Mouse (Mus musculus) midbrain, postnatal 0 days (tissue): ENCODE results near the gene Gm44511. TPM values are rescaled to one million over a fixed set of nuclear protein-coding genes. Genes with fewer than 3 reads are reported as not detected.
"Not testable (repeated sequence)": the region's sequence is repeated elsewhere in the genome, so short reads cannot be mapped to it uniquely, and the experiment has no call there.

Experiments used
- ATAC-seq: fragments of 200-750 bp; cut with Nextera tagmentation; 2 replicates; pipeline ENCODE4 v1.8.0; 2017; ENCODE audit warnings: moderate number of reproducible peaks, mild to moderate bottlenecking, moderate TSS enrichment, moderate library complexity; ENCODE audit not compliant: low FRiP score
- DNase-seq: peaks from one replicate; pipeline ENCODE4 v3.0.0-alpha.2; 2015; ENCODE audit warnings: low spot score
- H3K27ac ChIP-seq: fragments of 300-500 bp; sonication (generic); 2 replicates; pipeline ENCODE4 v1.5.1; 2014; ENCODE audit warnings: low read depth, mild to moderate bottlenecking, low read length, mixed read lengths
- H3K27me3 ChIP-seq: fragments of 300-500 bp; sonication (generic); 2 replicates; pipeline ENCODE4 v1.6.1; 2014; ENCODE audit warnings: low read length, control low read depth, mixed read lengths; ENCODE audit not compliant: insufficient read depth
- H3K36me3 ChIP-seq: fragments of 300-500 bp; sonication (generic); 2 replicates; pipeline ENCODE4 v1.6.1; 2014; ENCODE audit warnings: low read length, control low read depth, mixed read lengths; ENCODE audit not compliant: insufficient read depth
- H3K4me1 ChIP-seq: fragments of 300-500 bp; sonication (generic); 2 replicates; pipeline ENCODE4 v1.6.1; 2014; ENCODE audit warnings: mild to moderate bottlenecking, control low read depth, antibody characterized with exemption, low read length, mixed read lengths; ENCODE audit not compliant: insufficient read depth
- H3K4me2 ChIP-seq: fragments of 300-500 bp; sonication (generic); 2 replicates; pipeline ENCODE4 v1.6.1; 2014; ENCODE audit warnings: low read depth, mild to moderate bottlenecking, low read length, mixed read lengths; ENCODE audit not compliant: poor library complexity, severe bottlenecking
- H3K4me3 ChIP-seq: fragments of 300-500 bp; sonication (generic); 2 replicates; pipeline ENCODE4 v1.5.1; 2014; ENCODE audit warnings: low read depth, mild to moderate bottlenecking, low read length, moderate library complexity
- H3K9ac ChIP-seq: fragments of 300-500 bp; sonication (generic); replicated peaks from 2 replicates; pipeline ENCODE4 v1.6.1; 2014; ENCODE audit warnings: mild to moderate bottlenecking, low read length, moderate library complexity, mixed read lengths; ENCODE audit not compliant: poor library complexity, severe bottlenecking
- H3K9me3 ChIP-seq: fragments of 300-500 bp; sonication (generic); 2 replicates; pipeline ENCODE4 v1.6.1; 2016; ENCODE audit warnings: low read length, control low read depth
- CTCF ChIP-seq: IDR thresholded peaks from 2 replicates; pipeline ENCODE4 v1.5.1; 2016; ENCODE audit warnings: antibody characterized with exemption, mild to moderate bottlenecking
- WGBS: fragments of 180-500 bp; shearing (Covaris S2); extraction: QIAGEN DNeasy Blood & Tissue Kit; methylation state at CpG from one replicate; pipeline ENCODE4 v1.1.7; 2014; 5-methylcytosine and 5-hydroxymethylcytosine counted together
- polyA plus RNA-seq: library from polyadenylated mRNA; unstranded; fragments of >200 nt; fragmentation: Nextera tagmentation; extraction: Ambion mirVana; gene quantifications from 2 replicates; pipeline ENCODE4 v1.2.1, GENCODE M21; 2015
- total RNA-seq: library from RNA; depleted of rRNA; stranded (reverse); fragments of >200 nt; gene quantifications from 2 replicates; pipeline ENCODE4 v1.2.3, GENCODE M21; 2014

The Gm44511 gene
- total and polyA plus RNA-seq, 2 experiments from 2014 or later: not detected

DNA sequence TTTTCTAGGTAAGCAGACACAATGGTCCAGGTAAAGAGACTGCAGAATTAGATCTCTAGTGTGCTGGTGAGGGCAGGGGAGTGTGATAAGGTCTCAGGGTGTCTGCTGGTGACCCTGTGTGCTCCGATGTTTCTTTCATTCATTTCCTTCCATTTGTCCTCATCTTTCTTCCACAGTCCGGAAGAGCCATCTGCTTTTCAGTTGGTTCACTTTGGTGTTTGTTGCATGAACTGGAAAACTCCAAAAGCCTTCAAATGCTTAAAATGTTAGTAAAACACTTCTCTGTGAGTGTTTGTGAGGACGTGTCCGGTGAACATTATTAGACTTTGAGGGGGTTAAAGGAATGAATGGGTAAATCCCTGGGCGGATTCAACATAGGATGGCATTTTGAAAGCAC, 65.0 kb downstream of the Gm44511 start:
- Histone ChIP-seq H3K4me2 (peak overlapping the region; percentile 44), H3K27ac (peak overlapping the region; percentile 90), H3K36me3 (no peaks in the 10 kb centered on the region), H3K9ac (peak overlapping the region; percentile 72; the same call in 1 of the 2 replicates), H3K4me1 (no peaks in the 10 kb centered on the region), H3K9me3 (no peaks in the 10 kb centered on the region), H3K4me3 (peak overlapping the region; percentile 60), H3K27me3 (no peaks in the 10 kb centered on the region)
- TF ChIP-seq CTCF: no peak; the same call in 1 of the 2 replicates
- no peak for ATAC-seq
- WGBS: 42% methylated on average over 5 of the region's 5 CpGs
- no peak for DNase-seq

DNA sequence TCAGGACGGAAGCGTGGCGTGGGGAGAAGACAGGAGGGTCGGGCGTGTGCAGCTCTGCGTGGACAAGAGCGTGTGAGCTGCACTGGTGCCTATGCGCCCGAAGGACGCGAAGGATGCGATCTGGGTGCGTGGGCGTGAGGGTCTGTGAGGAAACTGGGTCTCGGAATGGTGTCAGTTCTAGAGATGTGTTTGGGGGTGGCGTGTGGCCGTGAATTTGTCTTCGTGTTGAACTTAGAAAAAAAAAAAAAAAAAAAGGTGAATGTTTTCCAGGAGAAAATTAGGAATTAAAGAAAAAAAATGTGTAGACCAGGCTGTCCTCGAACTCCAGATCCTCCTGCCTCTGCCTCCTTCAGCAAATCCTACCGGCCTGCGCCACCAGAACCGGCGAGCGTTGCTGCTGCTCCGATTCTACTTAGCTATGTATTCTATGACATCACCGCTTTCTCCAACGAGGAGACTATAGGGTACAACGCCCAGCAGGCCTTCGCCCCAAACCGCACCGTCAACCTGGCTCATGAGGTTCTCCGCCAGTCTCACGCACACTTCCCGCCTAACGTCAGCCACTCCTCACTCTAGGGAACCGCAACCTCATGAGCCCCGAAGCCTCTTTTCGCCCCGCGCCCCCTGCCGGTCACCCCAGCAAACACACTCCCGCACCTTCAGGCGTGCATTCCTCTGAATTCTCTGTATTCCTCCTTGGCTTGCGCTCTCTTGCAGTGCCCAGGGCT, 65.5 kb downstream of the Gm44511 start:
- not testable (repeated sequence) for H3K27me3 ChIP-seq, H3K9me3 ChIP-seq, H3K36me3 ChIP-seq, H3K4me1 ChIP-seq
- under 1% methylated on average over 44 of the region's 44 CpGs for whole genome bisulfite sequencing
- H3K27ac ChIP-seq: peak overlapping the region; percentile 90
- ATAC-seq (peak; percentile 77), DNase-seq (peak; percentile 85)
- H3K4me2 ChIP-seq: peak overlapping the region; percentile 44
- peak overlapping the region; percentile 60 for H3K4me3 ChIP-seq
- peak overlapping the region; percentile 72 for H3K9ac ChIP-seq
- TF ChIP-seq CTCF: peak; percentile 87

DNA sequence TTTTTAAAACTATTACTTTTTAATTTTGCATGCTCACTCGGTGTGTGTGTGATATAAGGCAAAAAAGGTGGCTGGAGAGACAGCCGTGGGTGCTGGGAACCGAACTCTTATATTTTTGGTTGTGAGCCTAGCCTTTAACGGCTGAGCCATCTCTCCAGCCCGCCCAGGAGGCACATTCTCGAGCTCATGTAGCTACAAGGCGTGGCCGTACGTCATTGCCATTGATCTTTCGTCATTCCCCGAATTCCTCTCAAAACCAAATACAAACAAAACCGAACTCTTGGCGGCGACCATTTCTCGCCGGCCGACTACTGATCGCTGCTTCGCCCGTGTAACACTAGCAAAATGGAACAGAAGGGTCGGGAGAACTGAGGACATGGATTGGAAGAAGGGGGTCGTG, 66.1 kb downstream of the Gm44511 start:
- H3K36me3 ChIP-seq, H3K9me3 ChIP-seq, H3K27me3 ChIP-seq, H3K4me1 ChIP-seq: not testable (repeated sequence)
- Histone ChIP-seq H3K9ac (peak overlapping the region; percentile 72), H3K4me2 (peak overlapping the region; percentile 26; the same call in 1 of the 2 replicates), H3K27ac (peak overlapping the region; percentile 90), H3K4me3 (peak overlapping the region; percentile 60)
- peak; percentile 57 for ATAC-seq
- WGBS: under 1% methylated on average over 22 of the region's 22 CpGs
- DNase-seq: peak; percentile 83

DNA sequence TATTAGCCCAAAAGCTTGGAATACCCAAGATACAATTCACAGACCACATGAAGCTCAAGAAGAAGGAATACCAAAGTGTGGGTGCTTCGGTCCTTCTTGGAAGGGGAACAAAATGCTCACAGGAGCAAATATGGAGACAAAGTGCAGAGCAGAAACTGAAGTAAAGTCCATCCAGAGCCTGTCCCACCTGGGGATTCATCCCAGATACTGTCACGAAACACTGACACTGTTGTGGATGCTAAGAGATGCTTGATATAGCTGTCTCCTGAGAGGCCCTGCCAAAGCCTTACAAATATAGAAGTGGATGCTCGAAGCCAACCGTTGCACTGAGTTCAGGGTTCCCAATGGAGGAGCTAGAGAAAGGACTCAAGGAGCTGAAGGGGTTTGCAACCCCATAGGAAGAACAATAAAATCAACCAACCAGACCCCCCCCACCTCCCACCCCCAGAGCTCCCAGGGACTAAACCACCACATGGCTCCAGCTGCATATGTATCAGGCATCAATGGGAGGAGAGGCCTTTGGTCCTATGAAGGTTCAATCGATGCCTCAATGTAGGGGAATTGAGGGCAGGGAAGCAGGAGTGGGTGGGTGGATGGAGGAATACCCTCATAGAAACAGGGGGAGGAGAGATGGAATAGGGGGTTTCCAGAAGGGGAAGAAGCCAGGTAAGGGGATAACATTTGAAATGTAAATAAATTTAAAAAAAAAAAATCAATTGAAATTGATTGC, 66.7 kb downstream of the Gm44511 start:
- H3K4me2 ChIP-seq: no peak overlapping the region

DNA sequence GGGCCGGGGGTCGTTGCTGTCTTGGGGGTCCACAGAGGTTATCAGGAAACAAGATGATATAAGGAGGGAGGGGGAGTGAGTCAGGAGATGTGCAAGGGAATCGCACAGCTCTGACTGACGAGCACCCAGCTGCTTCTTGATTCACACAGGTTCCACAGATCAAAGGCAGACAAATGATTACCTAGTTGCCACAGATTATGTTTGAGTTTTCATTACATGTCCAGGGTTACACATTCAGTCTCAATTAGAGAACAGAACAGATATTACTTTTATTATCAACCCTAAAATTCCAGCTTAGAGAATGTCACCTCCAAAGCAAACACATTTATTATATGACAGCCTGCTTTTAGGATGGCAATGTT, 70.7 kb downstream of the Gm44511 start:
- 57% methylated on average over 4 of the region's 4 CpGs for WGBS
- ATAC-seq, DNase-seq: not testable (repeated sequence)

More for the DNA sequence above, 66.7 kb downstream of the Gm44511 start:
- H3K9me3 ChIP-seq: no peaks in the 10 kb centered on the region
- H3K27ac ChIP-seq: peak overlapping the region; percentile 8; the same call in 1 of the 2 replicates
- H3K9ac ChIP-seq: no peak overlapping the region
- no peaks in the 10 kb centered on the region for H3K36me3 ChIP-seq
- no peak overlapping the region for H3K4me3 ChIP-seq
- H3K4me1 ChIP-seq: no peaks in the 10 kb centered on the region
- DNase-seq (no peak), ATAC-seq (no peak)
- 66% methylated on average over 5 of the region's 5 CpGs for WGBS
- no peak for TF ChIP-seq CTCF
- H3K27me3 ChIP-seq: no peaks in the 10 kb centered on the region

DNA sequence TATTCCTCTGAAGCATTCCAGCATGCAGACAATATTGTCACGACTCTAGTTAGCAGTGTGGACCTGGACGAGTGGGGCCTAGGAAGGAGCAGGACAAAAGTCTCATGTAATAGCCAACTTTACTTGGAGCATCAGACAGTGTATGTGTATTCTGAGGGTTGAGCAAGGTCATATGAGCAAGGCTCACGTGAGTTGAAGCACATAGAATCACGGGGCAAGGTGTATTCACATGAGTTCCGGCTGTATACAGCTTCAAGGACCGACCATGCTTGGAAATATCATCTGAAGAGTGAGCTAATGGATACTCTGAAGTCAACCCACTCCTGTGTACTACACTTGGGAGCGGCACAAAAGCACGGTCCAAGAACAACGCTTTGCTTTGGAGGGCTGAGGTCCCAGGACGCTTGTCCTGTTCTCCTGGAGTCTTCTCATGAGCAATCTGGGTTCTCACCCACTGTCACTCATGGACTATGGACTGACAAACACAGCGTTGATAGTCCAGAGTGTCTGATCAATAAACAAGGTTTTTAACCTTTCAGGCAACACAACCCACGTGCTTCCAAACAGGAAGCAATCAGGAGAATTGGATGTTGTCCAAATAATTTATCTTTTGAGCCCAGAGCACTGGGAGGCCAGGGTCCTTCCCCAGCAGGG, 71.2 kb downstream of the Gm44511 start:
- H3K4me1 ChIP-seq, H3K9me3 ChIP-seq, H3K36me3 ChIP-seq, H3K4me3 ChIP-seq, ATAC-seq, H3K27me3 ChIP-seq, H3K9ac ChIP-seq, DNase-seq, H3K4me2 ChIP-seq: not testable (repeated sequence)
- peak overlapping the region; percentile 59; the same call in 1 of the 2 replicates for H3K27ac ChIP-seq
- 86% methylated on average over 12 of the region's 12 CpGs for WGBS

More for the DNA sequence above, 70.7 kb downstream of the Gm44511 start:
- H3K9me3 ChIP-seq, H3K27me3 ChIP-seq, H3K27ac ChIP-seq, H3K4me2 ChIP-seq, H3K9ac ChIP-seq, H3K4me3 ChIP-seq, H3K36me3 ChIP-seq, H3K4me1 ChIP-seq: not testable (repeated sequence)

DNA sequence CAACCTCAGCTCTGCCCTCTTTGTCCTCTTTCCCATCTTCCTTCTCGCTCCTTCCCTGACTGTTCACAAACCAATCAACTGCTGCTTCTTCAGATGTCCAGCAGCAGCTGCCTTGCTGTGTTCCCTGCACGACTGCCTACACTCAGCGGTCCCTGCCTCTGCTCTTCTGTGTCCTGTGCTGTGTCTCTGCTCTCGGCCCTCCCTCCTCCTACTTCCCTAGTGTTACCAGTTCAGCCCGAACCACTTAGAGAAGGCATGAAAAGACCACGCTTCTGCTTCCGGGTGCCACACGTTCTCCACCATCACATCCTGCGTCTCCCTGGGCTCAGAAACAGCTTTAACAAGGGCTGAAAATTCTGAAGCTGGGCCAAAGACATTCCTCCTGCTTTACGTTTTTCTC, 71.8 kb downstream of the Gm44511 start:
- ATAC-seq: peak; percentile 88
- H3K9me3 ChIP-seq, H3K4me1 ChIP-seq, H3K36me3 ChIP-seq, H3K4me2 ChIP-seq, H3K27me3 ChIP-seq, H3K9ac ChIP-seq, H3K4me3 ChIP-seq: not testable (repeated sequence)
- WGBS: 30% methylated on average over 9 of the region's 10 CpGs
- peak; percentile 19 for DNase-seq
- peak overlapping the region; percentile 59; the same call in 1 of the 2 replicates for H3K27ac ChIP-seq
